ENCODE assay signal across 26 mouse cellular contexts in the genomic region with DNA sequence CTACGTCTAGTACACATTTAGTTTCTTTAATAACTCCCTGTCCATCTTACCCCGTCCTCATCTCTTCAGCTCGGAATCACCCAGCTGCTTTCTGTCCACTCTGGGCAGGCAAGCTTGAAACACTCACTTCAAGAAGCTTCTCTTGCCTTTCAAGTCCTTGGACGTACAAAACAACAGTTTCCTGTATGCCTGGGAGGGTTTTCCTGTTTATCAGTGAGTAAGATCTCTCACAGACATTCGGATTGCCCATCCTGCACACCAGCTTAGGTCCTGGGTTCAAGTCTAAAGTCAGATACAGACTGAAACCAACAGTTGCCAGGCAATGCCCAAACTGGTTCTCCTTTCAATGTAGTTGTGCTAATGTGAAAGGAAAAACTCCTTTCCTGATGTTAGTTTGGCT. TPM values are rescaled to one million over a fixed set of nuclear protein-coding genes. Genes with fewer than 3 reads are reported as not detected.
DNase-seq lines count a peak whose midpoint lies in the region; ATAC-seq and TF ChIP-seq lines count a peak whose summit lies in the region.
"Had no signal": no experiment of that assay in that cellular context is flagged by ENCODE, and none has a peak within 500 bp of the region (broad histone marks: within the 10 kb centered on the region; RNA-seq: fewer than 3 reads in every experiment).

No protein-coding gene starts in this region.

- H3K4me2 ChIP-seq in intestine, embryonic 15.5 days (replicated peaks) = no peak overlapping the region
- H3K4me2 ChIP-seq in intestine, postnatal 0 days (replicated peaks; ENCODE audit: low read depth) = no peak overlapping the region
- H3K4me2 ChIP-seq in lung, postnatal 0 days (replicated peaks; ENCODE audit: low read depth, low read length) = no peak overlapping the region
- H3K4me2 ChIP-seq in stomach, embryonic 16.5 days (ENCODE audit: low read depth, low read length) = no peak overlapping the region
- H3K4me2 ChIP-seq: embryonic facial prominence, embryonic 12.5 days; heart, embryonic 15.5 days; hindbrain, embryonic 13.5 days had no signal

- 0 out of 2 replicates have a peak overlapping the region, but pooled peaks have one; percentile 22 for H3K27ac ChIP-seq in intestine, embryonic 15.5 days
- no peak overlapping the region for H3K27ac ChIP-seq in intestine, postnatal 0 days (ENCODE audit: low read depth, low read length)
- H3K27ac ChIP-seq in lung, postnatal 0 days (ENCODE audit: low read length) = peak overlapping the region; percentile 39
- H3K27ac ChIP-seq in stomach, embryonic 16.5 days (ENCODE audit: low read length) = peak overlapping the region; percentile 60; the same call in 1 of the 2 replicates
- H3K27ac ChIP-seq: embryonic facial prominence, embryonic 12.5 days; heart, embryonic 15.5 days; hindbrain, embryonic 13.5 days; kidney, postnatal 0 days; macrophage had no signal

- H3K27me3 ChIP-seq in intestine, embryonic 15.5 days (replicated peaks) = no peaks in the 10 kb centered on the region
- no peaks in the 10 kb centered on the region for H3K27me3 ChIP-seq in intestine, postnatal 0 days (replicated peaks; ENCODE audit: control insufficient read depth, insufficient read depth, low read length)
- H3K27me3 ChIP-seq in lung, postnatal 0 days (replicated peaks; ENCODE audit: insufficient read depth, low read length) = no peaks in the 10 kb centered on the region
- H3K27me3 ChIP-seq in stomach, embryonic 16.5 days (ENCODE audit: control insufficient read depth, insufficient read depth, low read length) = no peaks in the 10 kb centered on the region
- H3K27me3 ChIP-seq: CH12.LX; embryonic facial prominence, embryonic 12.5 days; heart, embryonic 15.5 days; hindbrain, embryonic 13.5 days had no signal

- H3K9ac ChIP-seq in intestine, embryonic 15.5 days = no peak overlapping the region
- H3K9ac ChIP-seq in intestine, postnatal 0 days (ENCODE audit: low read depth, low read length) = no peak overlapping the region
- no peak overlapping the region for H3K9ac ChIP-seq in lung, postnatal 0 days (replicated peaks; ENCODE audit: low read depth)
- H3K9ac ChIP-seq in stomach, embryonic 16.5 days (ENCODE audit: low read length) = no peak overlapping the region
- H3K9ac ChIP-seq: embryonic facial prominence, embryonic 12.5 days; heart, embryonic 15.5 days; hindbrain, embryonic 13.5 days had no signal

- no peak for DNase-seq in lung, postnatal 0 days (ENCODE audit: low spot score)
- no peak for DNase-seq in lung, postnatal 4 days
- no peak for DNase-seq in adrenal gland, adult 18-20 months (ENCODE audit: low spot score in 2 of 2)
- no peak for DNase-seq in kidney, postnatal 36 days
- DNase-seq: adrenal gland, postnatal 10 days; B cell, adult 2 months; cerebellum, adult 11 months; cerebellum, adult 9-11 months; embryo, embryonic 11 days; heart, postnatal 36 days; kidney, adult 18-20 months; midbrain, embryonic 14.5 days; right cerebral cortex, postnatal 25 days; spleen, adult 18-20 months had no signal

- WGBS in intestine, embryonic 15.5 days = 45% methylated on average over 5 of the region's 5 CpGs
- 52% methylated on average over 5 of the region's 5 CpGs for WGBS in intestine, postnatal 0 days
- 23% methylated on average over 5 of the region's 5 CpGs for WGBS in lung, postnatal 0 days
- WGBS in stomach, embryonic 16.5 days = 37% methylated on average over 5 of the region's 5 CpGs

- no peak for TF ChIP-seq CTCF in intestine, postnatal 0 days (IDR thresholded peaks at IDR 0.05; ENCODE audit: low read depth)
- TF ChIP-seq CTCF in lung, postnatal 0 days (IDR thresholded peaks at IDR 0.05) = no peak

- no peaks in the 10 kb centered on the region for H3K9me3 ChIP-seq in intestine, embryonic 15.5 days
- H3K9me3 ChIP-seq in intestine, postnatal 0 days (ENCODE audit: control insufficient read depth) = no peaks in the 10 kb centered on the region
- no peaks in the 10 kb centered on the region for H3K9me3 ChIP-seq in lung, postnatal 0 days (ENCODE audit: low read length)
- no peaks in the 10 kb centered on the region for H3K9me3 ChIP-seq in stomach, embryonic 16.5 days (replicated peaks; ENCODE audit: control insufficient read depth, low read length)
- H3K9me3 ChIP-seq: embryonic facial prominence, embryonic 12.5 days; heart, embryonic 15.5 days; hindbrain, embryonic 13.5 days had no signal

- H3K4me3 ChIP-seq in intestine, embryonic 15.5 days (replicated peaks) = no peak overlapping the region
- H3K4me3 ChIP-seq in intestine, postnatal 0 days (ENCODE audit: low read depth, low read length) = no peak overlapping the region
- no peak overlapping the region for H3K4me3 ChIP-seq in lung, postnatal 0 days (ENCODE audit: low read depth, low read length)
- H3K4me3 ChIP-seq in stomach, embryonic 16.5 days (replicated peaks; ENCODE audit: low read length) = no peak overlapping the region
- H3K4me3 ChIP-seq: embryonic facial prominence, embryonic 12.5 days; heart, embryonic 15.5 days; hindbrain, embryonic 13.5 days had no signal

- H3K4me1 ChIP-seq in intestine, embryonic 15.5 days (replicated peaks) = peaks cover 42% of the 10 kb centered on the region
- H3K4me1 ChIP-seq in intestine, postnatal 0 days (replicated peaks; ENCODE audit: control insufficient read depth, insufficient read depth, low read length) = peaks cover 17% of the 10 kb centered on the region; the same call in 1 of the 2 replicates
- peaks cover 26% of the 10 kb centered on the region for H3K4me1 ChIP-seq in lung, postnatal 0 days (ENCODE audit: insufficient read depth, low read depth, low read length)
- peaks cover 64% of the 10 kb centered on the region for H3K4me1 ChIP-seq in stomach, embryonic 16.5 days (ENCODE audit: control insufficient read depth, insufficient read depth, low read length)

- no peaks in the 10 kb centered on the region for H3K36me3 ChIP-seq in intestine, embryonic 15.5 days
- H3K36me3 ChIP-seq in intestine, postnatal 0 days (ENCODE audit: control insufficient read depth, insufficient read depth) = peaks cover 2% of the 10 kb centered on the region; the same call in 1 of the 2 replicates
- H3K36me3 ChIP-seq in lung, postnatal 0 days (ENCODE audit: insufficient read depth, low read length) = no peaks in the 10 kb centered on the region
- H3K36me3 ChIP-seq in stomach, embryonic 16.5 days (ENCODE audit: control insufficient read depth, insufficient read depth, low read length) = no peaks in the 10 kb centered on the region
- H3K36me3 ChIP-seq: embryonic facial prominence, embryonic 12.5 days; heart, embryonic 15.5 days; hindbrain, embryonic 13.5 days had no signal

- no peak for ATAC-seq in intestine, embryonic 15.5 days
- ATAC-seq in intestine, postnatal 0 days = no peak
- peak; percentile 25; the same call in 1 of the 2 replicates for ATAC-seq in lung, postnatal 0 days
- ATAC-seq in granulocyte monocyte progenitor cell, adult 5-6 weeks (replicated peaks; ENCODE audit: poor library complexity, severe bottlenecking) = 0 out of 2 replicates have a peak, but pooled peaks have one; percentile 10
- ATAC-seq in stomach, embryonic 16.5 days (ENCODE audit: insufficient read depth, low FRiP score) = no peak
- ATAC-seq: activated CD4-positive, CD25-positive, alpha-beta regulatory T cell, adult 4 months; forebrain, embryonic 14.5 days had no signal

- 0 out of 2 replicates have a peak, but pooled peaks have one; percentile 13 for TF ChIP-seq EP300 in lung, postnatal 0 days (IDR thresholded peaks at IDR 0.05)

RNA-seq across cellular contexts. Expression of gene Pik3r1, which starts 23.1 kb away (rescaled TPM):
- polyA plus RNA-seq in intestine, embryonic 15.5 days (2015; fragmentation: Nextera tagmentation; extraction: Ambion mirVana) = 29.6 and 30.8 TPM in 2 replicates
- polyA plus RNA-seq in intestine, postnatal 0 days (2015; fragmentation: Nextera tagmentation; extraction: Ambion mirVana) = 14.7 and 17.5 TPM in 2 replicates
- polyA plus RNA-seq in lung, postnatal 0 days (2015; fragmentation: Nextera tagmentation; extraction: Ambion mirVana) = 26.3 and 28.1 TPM in 2 replicates
- total RNA-seq in granulocyte monocyte progenitor cell, adult 5-6 weeks (2014; fragmentation: Nextera tagmentation) = 62.1 and 70.9 TPM in 2 replicates
- total RNA-seq in granulocyte monocyte progenitor cell, adult 5-6 weeks (2017) = 84.2 and 102 TPM in 2 replicates
- polyA plus RNA-seq in stomach, embryonic 16.5 days (2015; fragmentation: Nextera tagmentation; extraction: Ambion mirVana) = 53.0 and 59.5 TPM in 2 replicates
- total RNA-seq in adrenal gland, adult 18-20 months (2021) = 10 to 100 TPM; 58.8 to 93.1 TPM

Comparison
In these comparisons a context has a peak if more than half of its experiments do, and no peak if none do; other contexts are left out.
1. ATAC-seq: peak in lung, postnatal 0 days (single experiment) and granulocyte monocyte progenitor cell, adult 5-6 weeks (single experiment); none in intestine, embryonic 15.5 days (single experiment), intestine, postnatal 0 days (single experiment) and stomach, embryonic 16.5 days (single experiment).